Mouse (Mus musculus): ENCODE measurements at regions not wholly inside any gene's neighbourhood (a gene's known extent, or its start where the extent isn't known, plus 50 kb on each side); places are given as distances from the start of the nearest gene placed in this dataset.

DNA sequence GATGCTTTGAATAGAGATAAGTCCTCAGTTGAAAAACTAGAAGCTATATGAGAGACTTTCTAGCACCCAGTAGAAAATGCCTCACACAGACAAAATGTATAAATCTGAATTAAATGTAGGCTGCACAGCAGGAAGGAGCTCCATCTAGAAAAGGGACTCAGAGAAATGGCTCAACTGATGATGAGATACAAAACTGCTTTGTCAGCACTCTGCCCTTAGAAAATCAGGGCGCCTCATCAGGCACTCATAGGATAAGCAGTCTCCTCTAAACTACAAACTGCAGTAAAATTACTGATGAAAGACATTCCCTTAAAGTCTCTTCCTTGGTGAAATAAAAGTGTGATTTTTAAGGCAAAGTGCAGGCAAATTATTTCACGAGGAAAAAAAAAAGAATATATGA, 97.9 kb upstream of the Cblb start:
- Histone ChIP-seq H3K27ac (ENCODE audit: control insufficient read depth, low read depth, low read length) (no peak overlapping the region), H3K9me3 (replicated peaks; ENCODE audit: insufficient read depth, low read length) (no peaks in the 10 kb centered on the region), H3K36me3 (ENCODE audit: control insufficient read depth in 1 of 2, insufficient read depth in 2 of 2, low read length in 2 of 2) (no peaks in the 10 kb centered on the region), H3K9ac (ENCODE audit: control insufficient read depth, low read depth, low read length, poor library complexity, severe bottlenecking) (no peak overlapping the region), H3K27me3 (ENCODE audit: control insufficient read depth in 1 of 2, insufficient read depth in 2 of 2, low read length in 2 of 2) (no peaks in the 10 kb centered on the region), H3K79me2 (ENCODE audit: control insufficient read depth, insufficient read depth, low read length, poor library complexity) (no peaks in the 10 kb centered on the region), H3K4me3 (ENCODE audit: control insufficient read depth in 1 of 2, insufficient read depth in 1 of 2, low read depth in 2 of 2, low read length in 2 of 2) (no peak overlapping the region), H3K4me1 (ENCODE audit: control insufficient read depth in 1 of 2, insufficient read depth in 2 of 2, low read length in 2 of 2) (no peaks in the 10 kb centered on the region)
- TF ChIP-seq GABPA (IDR thresholded peaks at IDR 0.05; ENCODE audit: low read depth, low read length), result no peak
- peak; percentile 61; the same call in 1 of the 2 replicates for TF ChIP-seq MAFK (IDR thresholded peaks at IDR 0.05; ENCODE audit: borderline replicate concordance, low read depth, low read length)
- no peak for DNase-seq (ENCODE audit: low read depth, low spot score)

GRCm38 (mm10) chr16:51933965-51934364, 97.1 kb upstream of the Cblb start:
- no peaks in the 10 kb centered on the region for H3K27me3 ChIP-seq (ENCODE audit: control insufficient read depth in 1 of 2, insufficient read depth in 2 of 2, low read length in 2 of 2)
- TF ChIP-seq SIN3A (IDR thresholded peaks at IDR 0.05; ENCODE audit: low read length), result no peak
- no peak for TF ChIP-seq USF2 (IDR thresholded peaks at IDR 0.05; ENCODE audit: borderline replicate concordance in 1 of 2, insufficient read depth in 1 of 2, low read depth in 1 of 2, low read length in 2 of 2)
- no peak for TF ChIP-seq BHLHE40 (IDR thresholded peaks at IDR 0.05; ENCODE audit: borderline replicate concordance, low read depth, low read length)
- no peak for TF ChIP-seq ZC3H11A (IDR thresholded peaks at IDR 0.05; ENCODE audit: low read depth, low read length)
- TF ChIP-seq POLR2AphosphoS5 (IDR thresholded peaks at IDR 0.05; ENCODE audit: borderline replicate concordance, low read depth, low read length), result no peak
- TF ChIP-seq MEF2A (IDR thresholded peaks at IDR 0.05; ENCODE audit: extremely low read depth, insufficient replicate concordance, low read depth, low read length, poor library complexity, severe bottlenecking), result no peak
- no peak for TF ChIP-seq MAFK (IDR thresholded peaks at IDR 0.05; ENCODE audit: borderline replicate concordance, low read depth, low read length)
- no peak for TF ChIP-seq ZKSCAN1 (IDR thresholded peaks at IDR 0.05; ENCODE audit: low read depth, low read length)
- TF ChIP-seq GABPA (IDR thresholded peaks at IDR 0.05; ENCODE audit: low read depth, low read length), result no peak
- no peak for TF ChIP-seq CHD2 (IDR thresholded peaks at IDR 0.05; ENCODE audit: low read length)
- TF ChIP-seq MAX (IDR thresholded peaks at IDR 0.05; ENCODE audit: low read length), result no peak
- no peak for TF ChIP-seq HCFC1 (IDR thresholded peaks at IDR 0.05; ENCODE audit: low read depth, low read length)
- TF ChIP-seq UBTF (IDR thresholded peaks at IDR 0.05; ENCODE audit: borderline replicate concordance, insufficient read depth, low read depth, low read length), result no peak
- TF ChIP-seq GATA1 (IDR thresholded peaks at IDR 0.05; ENCODE audit: low read depth, low read length), result no peak
- no peak for TF ChIP-seq JUND (IDR thresholded peaks at IDR 0.05; ENCODE audit: low read depth, low read length)
- TF ChIP-seq TAL1 (IDR thresholded peaks at IDR 0.05; ENCODE audit: low read length), result no peak
- H3K4me1 ChIP-seq (ENCODE audit: control insufficient read depth in 1 of 2, insufficient read depth in 2 of 2, low read length in 2 of 2), result no peaks in the 10 kb centered on the region
- DNase-seq (ENCODE audit: low read depth, low spot score), result no peak
- no peak overlapping the region for H3K9ac ChIP-seq (ENCODE audit: control insufficient read depth, low read depth, low read length, poor library complexity, severe bottlenecking)
- H3K27ac ChIP-seq (ENCODE audit: control insufficient read depth, low read depth, low read length), result no peak overlapping the region
- no peaks in the 10 kb centered on the region for H3K36me3 ChIP-seq (ENCODE audit: control insufficient read depth in 1 of 2, insufficient read depth in 2 of 2, low read length in 2 of 2)
- no peaks in the 10 kb centered on the region for H3K79me2 ChIP-seq (ENCODE audit: control insufficient read depth, insufficient read depth, low read length, poor library complexity)
- no peaks in the 10 kb centered on the region for H3K9me3 ChIP-seq (replicated peaks; ENCODE audit: insufficient read depth, low read length)
- H3K4me3 ChIP-seq (ENCODE audit: control insufficient read depth in 1 of 2, insufficient read depth in 1 of 2, low read depth in 2 of 2, low read length in 2 of 2), result no peak overlapping the region
